Mouse (Mus musculus): ENCODE measurements around the gene Slc19a1. TPM values are rescaled to one million over a fixed set of nuclear protein-coding genes. Genes with fewer than 3 reads are reported as not detected.

The Slc19a1 gene
- polyA plus RNA-seq, 2 experiments: 13.6 to 19.3 TPM

DNA sequence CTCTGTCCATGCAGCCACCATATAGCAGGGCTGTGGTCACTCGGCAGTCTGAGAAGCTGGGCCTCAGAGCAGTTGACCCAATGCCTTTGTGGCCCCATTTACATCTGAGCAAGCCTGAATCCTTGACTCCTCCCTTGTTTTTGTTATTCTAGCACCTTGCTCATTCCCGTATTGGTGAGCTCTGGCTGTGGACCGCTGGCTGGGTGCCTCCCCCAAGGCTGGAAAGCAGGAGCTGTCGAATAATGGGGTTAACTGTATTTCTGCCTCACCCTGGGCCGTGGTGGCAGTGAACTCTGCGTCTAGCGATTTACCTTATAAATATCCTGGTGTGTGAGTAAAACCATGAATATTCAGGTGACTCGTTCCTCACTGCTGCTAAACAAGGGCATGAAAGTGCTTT is 15.5 kb upstream of the Slc19a1 start:
- no peak for ATAC-seq (ENCODE audit: insufficient read depth)
- WGBS (ENCODE audit: insufficient replicate concordance): 46% methylated on average over 8 of the region's 8 CpGs

DNA sequence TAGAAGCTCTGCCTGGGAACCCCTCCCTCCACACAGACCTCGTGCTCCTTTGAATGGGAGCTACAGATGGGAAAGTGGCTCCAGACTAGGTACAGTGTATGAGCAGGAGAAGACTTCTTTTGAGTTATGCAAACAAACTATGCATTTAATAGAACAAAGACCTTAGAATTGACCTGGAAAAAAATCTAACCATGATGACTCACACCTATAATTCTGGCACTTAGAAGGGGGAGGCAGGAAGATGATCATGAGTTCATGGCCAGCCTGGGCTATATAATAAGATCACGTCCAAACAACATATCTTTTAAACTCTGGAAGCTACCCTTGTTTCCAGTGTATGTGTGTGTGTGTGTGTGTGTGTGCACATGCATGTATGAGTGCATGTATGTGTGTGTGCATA is 15.0 kb upstream of the Slc19a1 start:
- Histone ChIP-seq H3K9ac (replicated peaks) (no peak overlapping the region), H3K27ac (no peak overlapping the region), H3K4me2 (ENCODE audit: low read depth) (no peak overlapping the region), H3K9me3 (ENCODE audit: control insufficient read depth, low read length) (no peaks in the 10 kb centered on the region), H3K27me3 (ENCODE audit: control insufficient read depth, insufficient read depth, low read length) (no peaks in the 10 kb centered on the region), H3K4me3 (ENCODE audit: insufficient read depth in 1 of 2, low read depth in 2 of 2, low read length in 2 of 2) (no peak overlapping the region), H3K4me1 (replicated peaks; ENCODE audit: control insufficient read depth in 2 of 2, insufficient read depth in 2 of 2, low read length in 1 of 2) (peaks cover 0 to 2% of the 10 kb centered on the region in 2 experiments; a peak in 2 of 4 replicates), H3K36me3 (replicated peaks; ENCODE audit: control insufficient read depth, insufficient read depth, low read depth) (no peaks in the 10 kb centered on the region)
- DNase-seq (ENCODE audit: low read depth in 3 of 3, low spot score in 3 of 3) (no peak), ATAC-seq (ENCODE audit: insufficient read depth) (no peak)
- WGBS (ENCODE audit: insufficient replicate concordance): 51% methylated on average over 2 of the region's 2 CpGs
- TF ChIP-seq CTCF (IDR thresholded peaks at IDR 0.05; ENCODE audit: low read depth): no peak
- TF ChIP-seq EP300 (IDR thresholded peaks at IDR 0.05; ENCODE audit: low read depth): no peak

More for the DNA sequence above, 15.5 kb upstream of the Slc19a1 start:
- Histone ChIP-seq H3K27ac (no peak overlapping the region), H3K9me3 (ENCODE audit: control insufficient read depth, low read length) (no peaks in the 10 kb centered on the region), H3K36me3 (replicated peaks; ENCODE audit: control insufficient read depth, insufficient read depth, low read depth) (no peaks in the 10 kb centered on the region), H3K9ac (replicated peaks) (no peak overlapping the region), H3K4me1 (replicated peaks; ENCODE audit: control insufficient read depth in 2 of 2, insufficient read depth in 2 of 2, low read length in 1 of 2) (peaks cover 0 to 2% of the 10 kb centered on the region in 2 experiments; a peak in 1 of 4 replicates), H3K27me3 (ENCODE audit: control insufficient read depth, insufficient read depth, low read length) (no peaks in the 10 kb centered on the region), H3K4me2 (ENCODE audit: low read depth) (no peak overlapping the region), H3K4me3 (ENCODE audit: insufficient read depth in 1 of 2, low read depth in 2 of 2, low read length in 2 of 2) (no peak overlapping the region)
- TF ChIP-seq EP300 (IDR thresholded peaks at IDR 0.05; ENCODE audit: low read depth): no peak
- TF ChIP-seq CTCF (IDR thresholded peaks at IDR 0.05; ENCODE audit: low read depth): no peak
- no peak for DNase-seq (ENCODE audit: low read depth in 3 of 3, low spot score in 3 of 3)

DNA sequence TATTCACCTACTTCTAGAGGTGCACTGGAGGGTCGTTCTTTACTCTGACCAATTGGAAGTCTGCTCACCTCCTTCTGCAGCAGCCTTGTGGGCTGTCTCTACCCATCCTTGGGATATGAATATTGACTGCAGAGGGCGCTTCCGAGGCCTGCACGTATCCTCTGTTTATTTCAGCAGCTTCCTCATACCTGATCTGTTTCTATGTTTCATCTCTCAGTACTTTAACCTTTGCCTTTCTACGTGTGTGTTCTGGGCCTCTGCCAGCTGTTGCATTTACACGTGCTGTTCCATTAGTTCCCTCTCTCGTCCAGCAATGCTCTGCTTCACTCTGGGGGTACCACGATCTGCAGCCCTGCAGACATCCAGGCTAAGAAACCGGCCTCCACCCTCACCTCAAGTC is 14.4 kb upstream of the Slc19a1 start:
- Histone ChIP-seq H3K36me3 (replicated peaks; ENCODE audit: control insufficient read depth, insufficient read depth, low read depth) (no peaks in the 10 kb centered on the region), H3K4me2 (ENCODE audit: low read depth) (no peak overlapping the region), H3K27me3 (ENCODE audit: control insufficient read depth, insufficient read depth, low read length) (no peaks in the 10 kb centered on the region), H3K4me3 (ENCODE audit: insufficient read depth in 1 of 2, low read depth in 2 of 2, low read length in 2 of 2) (no peak overlapping the region), H3K4me1 (replicated peaks; ENCODE audit: control insufficient read depth in 2 of 2, insufficient read depth in 2 of 2, low read length in 1 of 2) (peaks cover 0 to 2% of the 10 kb centered on the region in 2 experiments; a peak in 2 of 4 replicates), H3K9me3 (ENCODE audit: control insufficient read depth, low read length) (no peaks in the 10 kb centered on the region), H3K9ac (replicated peaks) (no peak overlapping the region), H3K27ac (no peak overlapping the region)
- no peak for ATAC-seq (ENCODE audit: insufficient read depth)
- TF ChIP-seq EP300 (IDR thresholded peaks at IDR 0.05; ENCODE audit: low read depth) (no peak), CTCF (IDR thresholded peaks at IDR 0.05; ENCODE audit: low read depth) (no peak)
- DNase-seq (ENCODE audit: low read depth in 3 of 3, low spot score in 3 of 3): no peak
- 51% methylated on average over 9 of the region's 9 CpGs for WGBS (ENCODE audit: insufficient replicate concordance)

DNA sequence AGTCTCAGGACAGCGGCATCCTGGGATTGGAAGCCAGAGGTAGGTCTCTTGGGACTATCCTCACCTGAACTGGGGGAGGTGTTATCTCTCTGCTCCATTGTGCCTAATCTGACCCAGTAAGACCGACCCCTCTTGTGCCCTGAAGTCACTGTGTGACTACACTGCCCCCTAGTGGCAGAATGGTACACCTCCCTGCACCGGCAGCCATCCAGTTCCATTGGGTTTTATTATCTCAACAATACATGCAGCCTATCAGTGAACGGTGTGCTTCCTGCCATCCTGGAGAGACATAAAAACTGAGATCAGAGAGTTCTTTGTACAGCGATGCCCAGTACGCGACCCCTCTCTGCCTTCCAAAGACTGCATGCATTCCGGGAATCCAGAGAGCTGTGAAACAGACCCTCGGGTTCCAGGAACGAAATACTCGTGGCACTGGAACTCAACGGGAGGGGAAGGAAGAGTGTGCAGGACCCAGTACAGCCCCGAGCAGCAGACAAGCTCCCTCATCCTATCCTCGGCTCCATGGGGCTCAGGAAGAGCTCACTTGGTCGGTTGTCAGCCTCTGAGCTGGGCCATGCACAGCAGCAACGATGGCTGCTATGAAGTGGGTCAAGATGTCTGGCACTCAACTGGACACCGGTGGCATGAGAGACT is 10.5 kb upstream of the Slc19a1 start:
- no peak for TF ChIP-seq EP300 (IDR thresholded peaks at IDR 0.05; ENCODE audit: low read depth)
- peak; percentile 98 for TF ChIP-seq CTCF (IDR thresholded peaks at IDR 0.05; ENCODE audit: low read depth)
- Histone ChIP-seq H3K9ac (replicated peaks) (no peak overlapping the region), H3K4me2 (ENCODE audit: low read depth) (peak overlapping the region; percentile 16; the same call in 1 of the 2 replicates), H3K4me3 (ENCODE audit: insufficient read depth in 1 of 2, low read depth in 2 of 2, low read length in 2 of 2) (no peak overlapping the region), H3K27ac (no peak overlapping the region), H3K4me1 (replicated peaks; ENCODE audit: control insufficient read depth in 2 of 2, insufficient read depth in 2 of 2, low read length in 1 of 2) (peaks cover 0 to 6% of the 10 kb centered on the region in 2 experiments; a peak in 2 of 4 replicates), H3K27me3 (ENCODE audit: control insufficient read depth, insufficient read depth, low read length) (no peaks in the 10 kb centered on the region), H3K9me3 (ENCODE audit: control insufficient read depth, low read length) (no peaks in the 10 kb centered on the region), H3K36me3 (replicated peaks; ENCODE audit: control insufficient read depth, insufficient read depth, low read depth) (no peaks in the 10 kb centered on the region)
- peak; percentile 55; the same call in 1 of the 2 replicates for ATAC-seq (ENCODE audit: insufficient read depth)
- DNase-seq (ENCODE audit: low read depth in 3 of 3, low spot score in 3 of 3): peak; percentile 44 to 48 (median 45)
- WGBS (ENCODE audit: insufficient replicate concordance): 20% methylated on average over 17 of the region's 17 CpGs

DNA sequence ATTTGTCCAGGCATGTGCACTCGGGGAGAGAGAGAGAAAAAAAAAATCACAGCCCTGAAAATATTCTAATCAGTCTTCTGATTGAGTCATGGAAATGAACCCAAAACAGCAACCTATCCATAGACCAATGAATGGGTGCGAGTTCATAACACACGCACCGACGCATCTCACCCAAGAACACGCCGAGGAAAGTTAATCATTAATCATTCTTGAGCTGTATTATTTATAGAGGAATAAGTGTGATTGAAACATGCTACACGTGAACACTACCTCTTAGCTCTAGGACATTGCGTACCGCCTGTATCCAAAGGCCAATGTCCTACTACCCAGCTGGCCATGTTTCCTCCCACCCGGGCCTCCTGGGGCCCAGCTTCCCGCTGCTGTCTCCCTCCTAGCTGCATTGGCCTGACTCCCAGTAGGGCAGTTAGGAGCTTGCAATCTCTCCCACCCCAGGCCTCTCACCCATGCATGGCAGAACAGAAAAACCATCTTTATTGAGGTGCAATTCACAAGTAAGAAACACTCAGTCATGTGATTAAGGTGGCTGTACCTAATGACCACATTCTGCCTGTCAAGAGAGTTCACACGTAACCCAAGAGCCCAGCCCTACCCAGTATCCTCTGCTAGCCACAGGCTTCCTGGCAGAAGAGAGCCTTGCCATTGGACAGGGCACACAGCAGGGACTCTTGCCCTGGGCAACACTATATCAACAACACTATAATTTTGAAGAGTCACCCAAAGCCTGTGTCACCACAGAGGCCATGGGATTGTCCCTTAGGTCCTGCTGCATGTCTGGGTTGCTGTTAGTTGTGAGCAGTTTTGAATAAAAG is 9.5 kb upstream of the Slc19a1 start:
- Histone ChIP-seq H3K27me3 (ENCODE audit: control insufficient read depth, insufficient read depth, low read length) (no peaks in the 10 kb centered on the region), H3K4me3 (ENCODE audit: insufficient read depth in 1 of 2, low read depth in 2 of 2, low read length in 2 of 2) (no peak overlapping the region), H3K9ac (replicated peaks) (no peak overlapping the region), H3K4me1 (replicated peaks; ENCODE audit: control insufficient read depth in 2 of 2, insufficient read depth in 2 of 2, low read length in 1 of 2) (peaks cover 0 to 4% of the 10 kb centered on the region in 2 experiments; a peak in 1 of 4 replicates), H3K9me3 (ENCODE audit: control insufficient read depth, low read length) (no peaks in the 10 kb centered on the region), H3K4me2 (ENCODE audit: low read depth) (no peak overlapping the region), H3K36me3 (replicated peaks; ENCODE audit: control insufficient read depth, insufficient read depth, low read depth) (no peaks in the 10 kb centered on the region), H3K27ac (no peak overlapping the region)
- TF ChIP-seq CTCF (IDR thresholded peaks at IDR 0.05; ENCODE audit: low read depth): no peak
- TF ChIP-seq EP300 (IDR thresholded peaks at IDR 0.05; ENCODE audit: low read depth): no peak
- DNase-seq (ENCODE audit: low read depth in 3 of 3, low spot score in 3 of 3) (no peak), ATAC-seq (ENCODE audit: insufficient read depth) (no peak)
- 66% methylated on average over 13 of the region's 13 CpGs for WGBS (ENCODE audit: insufficient replicate concordance)

Data from liver, embryonic 14.5 days (tissue).